Mouse (Mus musculus) erythroblast, embryonic 14.5 days (primary cell): ENCODE data around the gene Trim31.

Experiments used
- GATA1 ChIP-seq: IDR thresholded peaks from 2 replicates; pipeline ENCODE4 v1.6.1; 2012; ENCODE audit warnings: low read length, inconsistent platforms, mixed read lengths
- TAL1 ChIP-seq: IDR thresholded peaks from 3 replicates; pipeline ENCODE4 v1.6.1; 2012; ENCODE audit warnings: low read length, inconsistent platforms, mixed read lengths

- no peak for TF ChIP-seq TAL1
- TF ChIP-seq GATA1: no peak
Observed at GRCm38 (mm10) chr17:36915076-36915475, 17.2 kb downstream of the Trim31 start.
